Mouse (Mus musculus): ENCODE data around the gene Irs3. TPM values are rescaled to one million over a fixed set of nuclear protein-coding genes. Genes with fewer than 3 reads are reported as not detected.

The Irs3 gene
- total RNA-seq (2021) = 1 to 10 TPM; 2.1 to 4.0 TPM
- long read RNA-seq, experiment 1, partial matches to known transcripts = 1 of 4 reads
- long read RNA-seq, experiment 1, other reads (novel, unspliced or antisense) = 2 of 4 reads
- long read RNA-seq, experiment 2, partial matches to known transcripts = 0 of 3 reads
- long read RNA-seq, experiment 2, other reads (novel, unspliced or antisense) = 2 of 3 reads

GRCm38 (mm10) chr5:137645652-137646091, at the start of gene Irs3:
Irs3 (minus strand) TSS chr5:137645714.
- DNase-seq = peak; percentile 63

- no peak for DNase-seq
These were observed 49.3 kb upstream of the Irs3 start for GRCm38 (mm10) chr5:137694796-137695195.

GRCm38 (mm10) chr5:137691881-137692280, 46.4 kb upstream of the Irs3 start:
- no peak for DNase-seq

GRCm38 (mm10) chr5:137690531-137690930, 45.0 kb upstream of the Irs3 start:
- no peak for DNase-seq

GRCm38 (mm10) chr5:137689974-137690373, 44.5 kb upstream of the Irs3 start:
- DNase-seq = no peak

GRCm38 (mm10) chr5:137686127-137686790, 40.7 kb upstream of the Irs3 start:
- DNase-seq = no peak

GRCm38 (mm10) chr5:137685653-137686052, 40.1 kb upstream of the Irs3 start:
- DNase-seq = no peak

GRCm38 (mm10) chr5:137684294-137685123, 39.0 kb upstream of the Irs3 start, which contains the start of gene Agfg2:
Agfg2 (minus strand) TSS chr5:137684726.
- peak; percentile 98 for DNase-seq

- peak; percentile 41 for DNase-seq
These were observed 38.1 kb upstream of the Irs3 start for GRCm38 (mm10) chr5:137683388-137684293.

GRCm38 (mm10) chr5:137682526-137682925, 37.0 kb upstream of the Irs3 start:
- no peak for DNase-seq

- no peak for DNase-seq
These were observed 34.2 kb upstream of the Irs3 start for GRCm38 (mm10) chr5:137679726-137680125.

- no peak for DNase-seq
These were observed 33.2 kb upstream of the Irs3 start for GRCm38 (mm10) chr5:137678736-137679135.

GRCm38 (mm10) chr5:137677859-137678258, 32.3 kb upstream of the Irs3 start:
- no peak for DNase-seq

GRCm38 (mm10) chr5:137674786-137675185, 29.3 kb upstream of the Irs3 start:
- DNase-seq = no peak

- no peak for DNase-seq
These were observed 27.5 kb upstream of the Irs3 start for GRCm38 (mm10) chr5:137673015-137673414.

GRCm38 (mm10) chr5:137672361-137672760, 26.8 kb upstream of the Irs3 start:
- no peak for DNase-seq

GRCm38 (mm10) chr5:137671443-137672240, 26.1 kb upstream of the Irs3 start:
- DNase-seq = peak; percentile 86

- DNase-seq = no peak
These were observed 24.7 kb upstream of the Irs3 start for GRCm38 (mm10) chr5:137670240-137670639.

GRCm38 (mm10) chr5:137668971-137669370, 23.5 kb upstream of the Irs3 start:
- no peak for DNase-seq

- DNase-seq = no peak
These were observed 17.5 kb upstream of the Irs3 start for GRCm38 (mm10) chr5:137663057-137663456.

GRCm38 (mm10) chr5:137660064-137660688, 14.7 kb upstream of the Irs3 start:
- peak; percentile 74 for DNase-seq

All from adrenal gland, postnatal 10 days (tissue).